Mouse (Mus musculus) heart, postnatal 0 days (tissue): ENCODE data around the gene Adra1b. TPM values are rescaled to one million over a fixed set of nuclear protein-coding genes. Genes with fewer than 3 reads are reported as not detected.

Experiments used
- ATAC-seq: fragments of 200-750 bp; cut with Nextera tagmentation; 2 replicates; pipeline ENCODE4 v1.8.0; 2017; ENCODE audit warnings: low read depth, moderate number of reproducible peaks, moderate library complexity; ENCODE audit not compliant: insufficient read depth
- DNase-seq: peaks from one replicate; pipeline ENCODE4 v3.0.0-alpha.2; 2016; ENCODE audit warnings: low spot score
- H3K27ac ChIP-seq: fragments of 300-500 bp; sonication (generic); 2 replicates; pipeline ENCODE4 v1.5.1; 2014; ENCODE audit warnings: low read depth, mild to moderate bottlenecking
- H3K27me3 ChIP-seq: fragments of 300-500 bp; sonication (generic); 2 replicates; pipeline ENCODE4 v1.6.1; 2014; ENCODE audit warnings: low read length, mixed read lengths; ENCODE audit not compliant: control insufficient read depth, insufficient read depth
- H3K36me3 ChIP-seq: fragments of 300-500 bp; sonication (generic); replicated peaks from 2 replicates; pipeline ENCODE4 v1.6.1; 2014; ENCODE audit warnings: low read length, mixed read lengths; ENCODE audit not compliant: control insufficient read depth, insufficient read depth
- H3K4me1 ChIP-seq: fragments of 300-500 bp; sonication (generic); 2 replicates; pipeline ENCODE4 v1.6.1; 2014; ENCODE audit warnings: antibody characterized with exemption; ENCODE audit not compliant: control insufficient read depth, insufficient read depth
- H3K4me2 ChIP-seq: fragments of 300-500 bp; sonication (generic); 2 replicates; pipeline ENCODE4 v1.6.1; 2014; ENCODE audit warnings: low read depth, mild to moderate bottlenecking, low read length, moderate library complexity
- H3K4me3 ChIP-seq: fragments of 300-500 bp; sonication (generic); 2 replicates; pipeline ENCODE4 v1.5.1; 2014; ENCODE audit warnings: low read depth, low read length
- H3K9ac ChIP-seq: fragments of 300-500 bp; sonication (generic); replicated peaks from 2 replicates; pipeline ENCODE4 v1.6.1; 2014; ENCODE audit warnings: low read depth, low read length, mixed read lengths
- H3K9me3 ChIP-seq: fragments of 300-500 bp; sonication (generic); replicated peaks from 2 replicates; pipeline ENCODE4 v1.6.1; 2016; ENCODE audit warnings: low read length; ENCODE audit not compliant: control insufficient read depth
- CTCF ChIP-seq: IDR thresholded peaks from 2 replicates; pipeline ENCODE4 v1.5.1; 2016; ENCODE audit warnings: antibody characterized with exemption, control low read depth, low read depth
- EP300 ChIP-seq: IDR thresholded peaks from 2 replicates; pipeline ENCODE4 v1.6.1; 2016; ENCODE audit warnings: antibody characterized with exemption, low read depth
- WGBS: fragments of 180-500 bp; shearing (Covaris S2); extraction: QIAGEN DNeasy Blood & Tissue Kit; methylation state at CpG from one replicate; pipeline ENCODE4 v1.1.7; 2014; 5-methylcytosine and 5-hydroxymethylcytosine counted together
- polyA plus RNA-seq: library from polyadenylated mRNA; unstranded; fragments of >200 nt; fragmentation: Nextera tagmentation; extraction: Ambion mirVana; gene quantifications from 2 replicates; pipeline ENCODE4 v1.2.1, GENCODE M21; 2015
- total RNA-seq: library from RNA; depleted of rRNA; stranded (reverse); fragments of >200 nt; gene quantifications from 2 replicates; pipeline ENCODE4 v1.2.3, GENCODE M21; 2014; ENCODE audit warnings: low replicate concordance

The Adra1b gene
- total and polyA plus RNA-seq, 2 experiments from 2014 or later = 24.5 to 56.4 TPM

GRCm38 (mm10) chr11:43884521-43884920, 16.5 kb downstream of the Adra1b start:
- Histone ChIP-seq H3K4me3 (no peak overlapping the region), H3K9ac (no peak overlapping the region), H3K27ac (no peak overlapping the region), H3K27me3 (no peaks in the 10 kb centered on the region), H3K4me1 (no peaks in the 10 kb centered on the region), H3K4me2 (no peak overlapping the region), H3K36me3 (no peaks in the 10 kb centered on the region), H3K9me3 (no peaks in the 10 kb centered on the region)
- ATAC-seq (no peak), DNase-seq (no peak)
- TF ChIP-seq EP300 (no peak), CTCF (no peak)

- no peak for ATAC-seq
- no peak for DNase-seq
- 83% methylated on average over 5 of the region's 5 CpGs for WGBS
- no peaks in the 10 kb centered on the region for H3K4me1 ChIP-seq
- no peak overlapping the region for H3K27ac ChIP-seq
- no peak overlapping the region for H3K4me3 ChIP-seq
- H3K4me2 ChIP-seq = no peak overlapping the region
- H3K9ac ChIP-seq = no peak overlapping the region
- H3K27me3 ChIP-seq = no peaks in the 10 kb centered on the region
- TF ChIP-seq EP300 (no peak), CTCF (no peak)
- no peaks in the 10 kb centered on the region for H3K36me3 ChIP-seq
- H3K9me3 ChIP-seq = no peaks in the 10 kb centered on the region
These were observed 17.3 kb downstream of the Adra1b start for GRCm38 (mm10) chr11:43883641-43884181.

- Histone ChIP-seq H3K4me2 (no peak overlapping the region), H3K4me3 (no peak overlapping the region), H3K9me3 (no peaks in the 10 kb centered on the region), H3K4me1 (0 out of 2 replicates have a peak, but pooled peaks cover 5% of the 10 kb centered on the region), H3K27ac (no peak overlapping the region), H3K27me3 (no peaks in the 10 kb centered on the region), H3K9ac (no peak overlapping the region), H3K36me3 (no peaks in the 10 kb centered on the region)
- ATAC-seq = no peak
- 61% methylated on average over 5 of the region's 5 CpGs for WGBS
- TF ChIP-seq EP300 (no peak), CTCF (no peak)
- no peak for DNase-seq
These were observed 23.8 kb downstream of the Adra1b start for GRCm38 (mm10) chr11:43877211-43877610.

- Histone ChIP-seq H3K4me3 (no peak overlapping the region), H3K27me3 (no peaks in the 10 kb centered on the region), H3K9ac (no peak overlapping the region), H3K9me3 (no peaks in the 10 kb centered on the region), H3K4me1 (peaks cover 22% of the 10 kb centered on the region), H3K36me3 (no peaks in the 10 kb centered on the region), H3K27ac (peak overlapping the region; percentile 85), H3K4me2 (no peak overlapping the region)
- DNase-seq = peak; percentile 58
- ATAC-seq = peak; percentile 84
- no peak for TF ChIP-seq EP300
- no peak for TF ChIP-seq CTCF
- 17% methylated on average over 4 of the region's 4 CpGs for WGBS
These were observed 33.2 kb downstream of the Adra1b start for GRCm38 (mm10) chr11:43867721-43868281.

GRCm38 (mm10) chr11:43865298-43866165, 35.5 kb downstream of the Adra1b start:
- TF ChIP-seq EP300 (peak; percentile 68), CTCF (no peak)
- H3K9me3 ChIP-seq = no peaks in the 10 kb centered on the region
- H3K4me1 ChIP-seq = peaks cover 22% of the 10 kb centered on the region
- DNase-seq (peak; percentile 72), ATAC-seq (peak; percentile 86)
- no peak overlapping the region for H3K9ac ChIP-seq
- no peak overlapping the region for H3K4me3 ChIP-seq
- H3K36me3 ChIP-seq = no peaks in the 10 kb centered on the region
- H3K4me2 ChIP-seq = no peak overlapping the region
- H3K27ac ChIP-seq = peak overlapping the region; percentile 85
- H3K27me3 ChIP-seq = no peaks in the 10 kb centered on the region
- WGBS = 26% methylated on average over 6 of the region's 6 CpGs
